Mouse (Mus musculus): ENCODE results near the gene Zmynd15. TPM values are rescaled to one million over a fixed set of nuclear protein-coding genes. Genes with fewer than 3 reads are reported as not detected.
"Not testable (repeated sequence)": the region's sequence is repeated elsewhere in the genome, so short reads cannot be mapped to it uniquely, and the experiment has no call there.

Zmynd15 gene
- polyA plus RNA-seq, 1 experiment, result 186 TPM

DNA sequence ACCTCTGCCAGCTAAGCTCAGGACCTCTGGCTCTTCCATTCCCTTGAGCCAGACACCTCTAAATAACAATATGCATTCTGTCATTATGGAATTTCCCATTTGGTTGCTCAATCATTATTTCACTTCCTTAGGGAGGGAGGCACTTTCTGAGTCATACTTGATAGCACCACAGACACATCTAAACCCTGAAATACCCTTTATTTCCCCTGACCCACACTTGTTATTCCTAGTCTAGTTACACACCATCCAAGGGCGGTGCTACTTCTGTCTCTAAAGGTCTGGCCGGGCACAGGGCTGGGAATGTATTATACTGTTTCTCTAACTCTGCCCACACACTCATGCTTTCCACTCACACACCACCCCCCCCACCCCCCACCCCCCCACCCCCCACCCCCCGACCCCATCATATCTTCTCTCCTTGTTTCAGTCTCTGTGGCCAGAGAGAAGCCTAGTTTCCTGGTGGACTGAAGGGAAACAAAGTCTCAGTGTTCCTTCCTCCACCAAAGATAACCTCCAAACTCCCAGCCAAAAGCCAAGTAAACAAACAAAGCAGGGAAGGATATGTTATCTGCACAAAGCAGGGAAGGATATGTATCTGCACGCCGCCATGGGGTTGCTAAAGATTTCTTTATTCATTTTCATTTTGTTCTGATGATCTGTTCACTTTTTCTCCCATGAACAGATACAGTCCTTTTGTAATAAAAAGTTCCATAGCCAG is 8.8 kb downstream of the Zmynd15 start:
- Histone ChIP-seq H3K36me3 (ENCODE audit: control insufficient read depth, insufficient read depth, low read length) (no peaks in the 10 kb centered on the region), H3K4me3 (ENCODE audit: control insufficient read depth, low read depth, low read length) (no peak overlapping the region), H3K27me3 (ENCODE audit: control insufficient read depth, insufficient read depth, low read length) (no peaks in the 10 kb centered on the region), H3K4me1 (ENCODE audit: control insufficient read depth, insufficient read depth, low read length) (peaks cover 9% of the 10 kb centered on the region), H3K27ac (ENCODE audit: control insufficient read depth, insufficient read depth, low read depth, low read length) (no peak overlapping the region)
- no peak for TF ChIP-seq POLR2A (IDR thresholded peaks at IDR 0.05; ENCODE audit: control insufficient read depth, low read depth, low read length)
- no peak for TF ChIP-seq CTCF (IDR thresholded peaks at IDR 0.05; ENCODE audit: control insufficient read depth, insufficient read depth, insufficient replicate concordance, low read depth, low read length)

GRCm38 (mm10) chr11:70469764-70470163 is 10.5 kb downstream of the Zmynd15 start:
- H3K4me1 ChIP-seq (ENCODE audit: control insufficient read depth, insufficient read depth, low read length), result peaks cover 7% of the 10 kb centered on the region
- no peaks in the 10 kb centered on the region for H3K27me3 ChIP-seq (ENCODE audit: control insufficient read depth, insufficient read depth, low read length)
- no peak overlapping the region; the same call in 1 of the 2 replicates for H3K27ac ChIP-seq (ENCODE audit: control insufficient read depth, insufficient read depth, low read depth, low read length)
- TF ChIP-seq POLR2A (IDR thresholded peaks at IDR 0.05; ENCODE audit: control insufficient read depth, low read depth, low read length), result no peak
- no peak for TF ChIP-seq CTCF (IDR thresholded peaks at IDR 0.05; ENCODE audit: control insufficient read depth, insufficient read depth, insufficient replicate concordance, low read depth, low read length)
- no peak overlapping the region for H3K4me3 ChIP-seq (ENCODE audit: control insufficient read depth, low read depth, low read length)
- H3K36me3 ChIP-seq (ENCODE audit: control insufficient read depth, insufficient read depth, low read length), result no peaks in the 10 kb centered on the region

GRCm38 (mm10) chr11:70472716-70473115 is 13.5 kb downstream of the Zmynd15 start:
- no peak for TF ChIP-seq POLR2A (IDR thresholded peaks at IDR 0.05; ENCODE audit: control insufficient read depth, low read depth, low read length)
- TF ChIP-seq CTCF (IDR thresholded peaks at IDR 0.05; ENCODE audit: control insufficient read depth, insufficient read depth, insufficient replicate concordance, low read depth, low read length), result no peak
- H3K27me3 ChIP-seq (ENCODE audit: control insufficient read depth, insufficient read depth, low read length), result no peaks in the 10 kb centered on the region
- H3K36me3 ChIP-seq (ENCODE audit: control insufficient read depth, insufficient read depth, low read length), result no peaks in the 10 kb centered on the region
- H3K4me3 ChIP-seq (ENCODE audit: control insufficient read depth, low read depth, low read length), result no peak overlapping the region
- H3K27ac ChIP-seq (ENCODE audit: control insufficient read depth, insufficient read depth, low read depth, low read length), result no peak overlapping the region
- H3K4me1 ChIP-seq (ENCODE audit: control insufficient read depth, insufficient read depth, low read length), result peaks cover 7% of the 10 kb centered on the region

- not testable (repeated sequence) for H3K36me3 ChIP-seq (ENCODE audit: control insufficient read depth, insufficient read depth, low read length); H3K4me3 ChIP-seq (ENCODE audit: control insufficient read depth, low read depth, low read length); H3K4me1 ChIP-seq (ENCODE audit: control insufficient read depth, insufficient read depth, low read length); H3K27me3 ChIP-seq (ENCODE audit: control insufficient read depth, insufficient read depth, low read length); H3K27ac ChIP-seq (ENCODE audit: control insufficient read depth, insufficient read depth, low read depth, low read length)
Observed at GRCm38 (mm10) chr11:70473291-70473690, 14.1 kb downstream of the Zmynd15 start.

DNA sequence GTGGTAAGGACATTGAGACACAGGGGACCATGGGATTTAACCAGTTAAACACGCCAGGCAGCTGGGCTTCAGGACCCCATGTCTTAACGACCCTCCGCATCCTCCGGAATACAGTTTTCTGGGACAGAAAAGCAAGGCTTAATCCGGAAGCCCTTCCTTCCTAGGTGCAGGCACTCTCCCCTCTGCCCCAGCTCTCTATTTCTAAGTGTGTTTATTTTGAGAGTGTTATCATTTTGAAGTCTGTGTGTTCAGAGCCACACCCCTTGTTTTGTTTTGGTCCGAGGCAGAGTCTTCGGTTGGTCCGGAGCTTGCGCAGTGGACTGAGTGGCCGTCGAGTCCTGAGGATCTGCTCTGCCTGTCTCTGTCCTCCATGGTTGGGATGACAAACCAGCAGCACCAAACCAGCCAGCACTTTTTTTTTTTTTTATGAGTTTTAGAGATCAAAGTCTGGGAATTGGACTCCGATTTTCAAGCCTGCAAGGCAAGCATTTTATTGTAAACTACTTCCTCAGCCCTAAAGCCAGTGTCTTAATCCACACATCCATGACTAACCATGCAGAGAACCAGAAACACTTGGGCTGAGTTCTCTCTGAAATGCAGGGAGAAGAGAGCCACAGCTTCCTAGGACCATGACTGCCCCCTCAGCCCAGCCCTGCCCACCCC is 15.8 kb downstream of the Zmynd15 start:
- TF ChIP-seq POLR2A (IDR thresholded peaks at IDR 0.05; ENCODE audit: control insufficient read depth, low read depth, low read length) (no peak), CTCF (IDR thresholded peaks at IDR 0.05; ENCODE audit: control insufficient read depth, insufficient read depth, insufficient replicate concordance, low read depth, low read length) (no peak)
- no peak overlapping the region for H3K4me3 ChIP-seq (ENCODE audit: control insufficient read depth, low read depth, low read length)
- no peaks in the 10 kb centered on the region for H3K27me3 ChIP-seq (ENCODE audit: control insufficient read depth, insufficient read depth, low read length)

DNA sequence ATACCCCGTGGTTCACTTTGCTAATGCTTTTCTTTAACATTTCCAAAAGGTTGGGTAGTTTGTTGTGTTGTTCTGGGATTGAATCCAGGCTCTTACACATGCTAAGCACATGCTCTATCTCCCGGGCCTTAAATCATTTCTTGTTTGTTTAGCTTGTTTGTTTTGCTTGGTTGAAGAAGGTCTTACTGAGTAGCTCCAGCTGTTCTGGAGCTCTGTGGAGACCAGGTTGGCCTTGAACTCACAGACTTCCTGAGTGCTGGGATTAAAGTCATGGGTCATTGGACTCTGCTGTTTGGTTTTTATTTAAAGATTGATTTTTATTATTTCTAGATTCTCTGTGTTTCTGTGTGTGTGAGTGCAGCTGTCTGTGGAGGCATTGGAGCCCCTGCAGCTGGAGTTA is 26.3 kb downstream of the Zmynd15 start:
- H3K36me3 ChIP-seq (ENCODE audit: control insufficient read depth, insufficient read depth, low read length), result no peaks in the 10 kb centered on the region
- no peak for TF ChIP-seq CTCF (IDR thresholded peaks at IDR 0.05; ENCODE audit: control insufficient read depth, insufficient read depth, insufficient replicate concordance, low read depth, low read length)
- TF ChIP-seq POLR2A (IDR thresholded peaks at IDR 0.05; ENCODE audit: control insufficient read depth, low read depth, low read length), result no peak
- no peak overlapping the region for H3K4me3 ChIP-seq (ENCODE audit: control insufficient read depth, low read depth, low read length)
- no peak overlapping the region for H3K27ac ChIP-seq (ENCODE audit: control insufficient read depth, insufficient read depth, low read depth, low read length)
- no peaks in the 10 kb centered on the region for H3K4me1 ChIP-seq (ENCODE audit: control insufficient read depth, insufficient read depth, low read length)
- H3K27me3 ChIP-seq (ENCODE audit: control insufficient read depth, insufficient read depth, low read length), result no peaks in the 10 kb centered on the region

More for the DNA sequence above, 15.8 kb downstream of the Zmynd15 start:
- Histone ChIP-seq H3K27ac (ENCODE audit: control insufficient read depth, insufficient read depth, low read depth, low read length) (no peak overlapping the region), H3K4me1 (ENCODE audit: control insufficient read depth, insufficient read depth, low read length) (peaks cover 7% of the 10 kb centered on the region), H3K36me3 (ENCODE audit: control insufficient read depth, insufficient read depth, low read length) (no peaks in the 10 kb centered on the region)

DNA sequence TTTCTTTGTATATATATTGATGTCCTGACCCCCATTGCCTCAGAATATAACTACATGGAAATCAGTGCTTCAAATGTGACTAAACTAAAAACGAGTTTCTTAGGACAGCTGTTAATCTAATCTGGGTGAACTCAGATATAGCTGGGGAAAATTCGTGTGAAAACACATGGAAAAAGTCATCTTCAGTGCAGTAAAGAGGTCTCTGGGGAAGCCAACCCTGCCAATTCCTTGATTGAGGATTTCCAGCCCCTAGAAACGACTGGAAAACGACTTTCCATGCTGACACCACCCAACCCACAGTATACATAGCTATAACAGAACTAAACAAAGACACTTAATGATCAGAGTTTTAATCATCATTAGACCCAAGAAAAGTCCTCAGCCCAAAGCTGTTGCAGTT is 28.6 kb downstream of the Zmynd15 start:
- Histone ChIP-seq H3K4me1 (ENCODE audit: control insufficient read depth, insufficient read depth, low read length) (no peaks in the 10 kb centered on the region), H3K27me3 (ENCODE audit: control insufficient read depth, insufficient read depth, low read length) (no peaks in the 10 kb centered on the region), H3K36me3 (ENCODE audit: control insufficient read depth, insufficient read depth, low read length) (no peaks in the 10 kb centered on the region), H3K27ac (ENCODE audit: control insufficient read depth, insufficient read depth, low read depth, low read length) (no peak overlapping the region), H3K4me3 (ENCODE audit: control insufficient read depth, low read depth, low read length) (no peak overlapping the region)
- no peak for TF ChIP-seq POLR2A (IDR thresholded peaks at IDR 0.05; ENCODE audit: control insufficient read depth, low read depth, low read length)
- TF ChIP-seq CTCF (IDR thresholded peaks at IDR 0.05; ENCODE audit: control insufficient read depth, insufficient read depth, insufficient replicate concordance, low read depth, low read length), result no peak
